In genomic region chr19:48413836-48414235, GRCm38 (mm10) we compare ENCODE assay signal across 9 mouse cellular contexts.
A peak's percentile ranks its signal among the peaks of the same experiment; 100 is the strongest.
DNase-seq lines count a peak whose midpoint lies in the region; ATAC-seq and TF ChIP-seq lines count a peak whose summit lies in the region.
"Had no signal": no experiment of that assay in that cellular context is flagged by ENCODE, and none has a peak within 500 bp of the region (broad histone marks: within the 10 kb centered on the region; RNA-seq: fewer than 3 reads in every experiment).

No protein-coding gene starts in this region.

- no peak overlapping the region for H3K9ac ChIP-seq in liver, embryonic 14.5 days (replicated peaks)
- no peak overlapping the region for H3K9ac ChIP-seq in liver, embryonic 11.5 days (ENCODE audit: low read depth, low read length)
- H3K9ac ChIP-seq: limb, embryonic 13.5 days had no signal

- intact Hi-C loops in gastrocnemius, postnatal 14 days (cut with DNase I; ENCODE audit: low total_unique reads), result no loop called here

- no peak overlapping the region for H3K4me3 ChIP-seq in liver, embryonic 14.5 days (ENCODE audit: insufficient read depth in 1 of 2, low read depth in 2 of 2, low read length in 2 of 2)
- H3K4me3 ChIP-seq in liver, embryonic 11.5 days (ENCODE audit: low read depth, low read length), result no peak overlapping the region
- H3K4me3 ChIP-seq: limb, embryonic 13.5 days had no signal

- DNase-seq in adrenal gland, postnatal 36 days, result peak; percentile 5 to 24
- DNase-seq in adrenal gland, adult 2 months, result no peak
- DNase-seq in liver, embryonic 14.5 days (ENCODE audit: low read depth in 3 of 3, low spot score in 3 of 3), result no peak
- no peak for DNase-seq in liver, embryonic 11.5 days (ENCODE audit: low spot score)
- DNase-seq in kidney, adult 9 months, result peak; percentile 57
- peak; percentile 43 for DNase-seq in lung, postnatal 14 days
- DNase-seq in urinary bladder, postnatal 36 days (ENCODE audit: low spot score in 2 of 2), result no peak
- DNase-seq in gastrocnemius, postnatal 14 days, result no peak

- no peaks in the 10 kb centered on the region for H3K36me3 ChIP-seq in liver, embryonic 14.5 days (replicated peaks; ENCODE audit: control insufficient read depth, insufficient read depth, low read depth)
- no peaks in the 10 kb centered on the region for H3K36me3 ChIP-seq in liver, embryonic 11.5 days (ENCODE audit: control insufficient read depth, insufficient read depth, low read length)
- H3K36me3 ChIP-seq: limb, embryonic 13.5 days had no signal

- H3K27ac ChIP-seq in liver, embryonic 14.5 days, result no peak overlapping the region
- H3K27ac ChIP-seq in liver, embryonic 11.5 days (ENCODE audit: low read depth, low read length), result no peak overlapping the region
- H3K27ac ChIP-seq: limb, embryonic 13.5 days had no signal

- peak; percentile 30; the same call in 1 of the 2 replicates for TF ChIP-seq CTCF in liver, embryonic 14.5 days (IDR thresholded peaks at IDR 0.05; ENCODE audit: low read depth)

- ATAC-seq in liver, embryonic 14.5 days (ENCODE audit: insufficient read depth), result no peak
- no peak for ATAC-seq in liver, embryonic 11.5 days (replicated peaks; ENCODE audit: low FRiP score)

- WGBS in liver, embryonic 14.5 days (ENCODE audit: insufficient replicate concordance), result 38% methylated on average over 2 of the region's 2 CpGs
- 53% methylated on average over 2 of the region's 2 CpGs for WGBS in liver, embryonic 11.5 days

- no peaks in the 10 kb centered on the region for H3K9me3 ChIP-seq in liver, embryonic 14.5 days (ENCODE audit: control insufficient read depth, low read length)
- H3K9me3 ChIP-seq in liver, embryonic 11.5 days (ENCODE audit: control insufficient read depth, low read length), result no peaks in the 10 kb centered on the region
- H3K9me3 ChIP-seq: limb, embryonic 13.5 days had no signal

- no peaks in the 10 kb centered on the region for H3K27me3 ChIP-seq in liver, embryonic 14.5 days (ENCODE audit: control insufficient read depth, insufficient read depth, low read length)
- no peaks in the 10 kb centered on the region for H3K27me3 ChIP-seq in liver, embryonic 11.5 days (replicated peaks; ENCODE audit: control insufficient read depth, insufficient read depth, low read length)
- H3K27me3 ChIP-seq: limb, embryonic 13.5 days had no signal

- TF ChIP-seq EP300 in liver, embryonic 14.5 days (IDR thresholded peaks at IDR 0.05; ENCODE audit: low read depth), result no peak

- no peaks in the 10 kb centered on the region for H3K4me1 ChIP-seq in liver, embryonic 14.5 days (replicated peaks; ENCODE audit: control insufficient read depth in 2 of 2, insufficient read depth in 2 of 2, low read length in 1 of 2)
- H3K4me1 ChIP-seq in liver, embryonic 11.5 days (replicated peaks; ENCODE audit: control insufficient read depth, insufficient read depth, low read length), result no peaks in the 10 kb centered on the region
- H3K4me1 ChIP-seq: limb, embryonic 13.5 days had no signal

- no peak overlapping the region for H3K4me2 ChIP-seq in liver, embryonic 14.5 days (ENCODE audit: low read depth)
- H3K4me2 ChIP-seq in liver, embryonic 11.5 days, result no peak overlapping the region
- H3K4me2 ChIP-seq: limb, embryonic 13.5 days had no signal

Comparison
In these comparisons a context has a peak if more than half of its experiments do, and no peak if none do; other contexts are left out.
1. DNase-seq: peak in adrenal gland, postnatal 36 days (2 of 2), kidney, adult 9 months (single experiment) and lung, postnatal 14 days (single experiment); none in adrenal gland, adult 2 months (single experiment), liver, embryonic 14.5 days (0 of 3), liver, embryonic 11.5 days (single experiment), urinary bladder, postnatal 36 days (0 of 2) and gastrocnemius, postnatal 14 days (single experiment).